Mouse (Mus musculus): ENCODE data around the gene Tenm3. TPM values are rescaled to one million over a fixed set of nuclear protein-coding genes. Genes with fewer than 3 reads are reported as not detected.

Gene Tenm3
- total and polyA plus RNA-seq, 3 experiments = 0.01 to 0.11 TPM; not detected in 1

DNA sequence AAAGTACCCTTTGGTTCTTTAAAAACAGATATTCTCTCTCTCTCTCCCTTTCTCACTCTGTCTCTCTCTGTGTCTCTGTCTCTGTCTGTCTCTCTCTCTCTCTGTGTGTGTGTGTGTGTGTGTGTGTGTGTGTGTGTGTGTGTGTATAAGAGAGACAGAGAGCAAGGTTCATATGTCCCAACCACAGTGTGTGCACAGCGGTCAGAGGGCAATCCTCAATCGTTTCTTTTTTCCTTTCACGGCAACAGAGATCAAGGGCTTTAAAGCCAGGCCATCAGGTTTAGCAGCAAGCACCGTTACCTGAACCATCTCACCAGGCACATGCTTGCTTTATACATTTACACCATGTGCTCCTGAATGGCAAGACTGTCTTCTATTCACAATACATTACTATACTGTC is 110.7 kb downstream of the Tenm3 start:
- H3K4me3 ChIP-seq (ENCODE audit: low read depth, low read length) = no peak overlapping the region
- H3K27me3 ChIP-seq (ENCODE audit: insufficient read depth, low read length) = no peaks in the 10 kb centered on the region
- DNase-seq (ENCODE audit: low spot score) = no peak
- ATAC-seq (ENCODE audit: extremely low read depth, insufficient number of reproducible peaks, low FRiP score, poor library complexity, severe bottlenecking) = no peak
- TF ChIP-seq GATA2 (IDR thresholded peaks at IDR 0.05; ENCODE audit: borderline replicate concordance, low read depth, low read length) (no peak), POLR2AphosphoS5 (IDR thresholded peaks at IDR 0.05; ENCODE audit: insufficient replicate concordance, low read depth, low read length) (no peak), GATA1 (IDR thresholded peaks at IDR 0.05; ENCODE audit: borderline replicate concordance, low read length) (no peak), CTCF (IDR thresholded peaks at IDR 0.05; ENCODE audit: low read depth, low read length) (no peak), TAL1 (conservative IDR thresholded peaks at IDR 0.05; ENCODE audit: low read depth, low read length) (no peak)
- no peaks in the 10 kb centered on the region for H3K36me3 ChIP-seq (replicated peaks)
- H3K4me1 ChIP-seq (ENCODE audit: insufficient read depth, low read depth, low read length) = no peaks in the 10 kb centered on the region
- H3K9me3 ChIP-seq (replicated peaks) = peaks cover 47% of the 10 kb centered on the region

DNA sequence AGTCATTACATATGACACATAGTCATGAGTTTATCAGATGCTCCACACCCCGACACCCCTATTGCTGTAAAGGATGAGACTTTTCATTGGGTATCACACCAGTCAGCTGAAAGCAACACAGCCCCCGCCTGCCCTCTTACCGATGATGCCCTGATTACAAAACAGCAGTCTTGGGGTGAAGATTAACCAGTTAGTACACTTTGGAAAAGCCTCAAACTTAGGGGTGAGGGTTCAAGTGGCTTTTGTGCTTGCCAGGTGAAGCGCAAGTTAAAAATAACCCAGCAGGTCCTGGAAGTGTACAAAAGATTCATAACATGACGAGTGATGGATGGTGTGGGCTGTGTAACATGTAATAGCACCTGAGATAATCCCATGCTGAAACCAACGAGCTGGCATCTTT is 113.0 kb downstream of the Tenm3 start:
- no peaks in the 10 kb centered on the region for H3K36me3 ChIP-seq (replicated peaks)
- H3K4me3 ChIP-seq (ENCODE audit: low read depth, low read length) = no peak overlapping the region
- ATAC-seq (ENCODE audit: extremely low read depth, insufficient number of reproducible peaks, low FRiP score, poor library complexity, severe bottlenecking) (no peak), DNase-seq (ENCODE audit: low spot score) (no peak)
- peaks cover 46% of the 10 kb centered on the region for H3K9me3 ChIP-seq (replicated peaks)
- no peaks in the 10 kb centered on the region for H3K27me3 ChIP-seq (ENCODE audit: insufficient read depth, low read length)
- TF ChIP-seq GATA1 (IDR thresholded peaks at IDR 0.05; ENCODE audit: borderline replicate concordance, low read length) (no peak), GATA2 (IDR thresholded peaks at IDR 0.05; ENCODE audit: borderline replicate concordance, low read depth, low read length) (no peak), POLR2AphosphoS5 (IDR thresholded peaks at IDR 0.05; ENCODE audit: insufficient replicate concordance, low read depth, low read length) (no peak), TAL1 (conservative IDR thresholded peaks at IDR 0.05; ENCODE audit: low read depth, low read length) (no peak), CTCF (IDR thresholded peaks at IDR 0.05; ENCODE audit: low read depth, low read length) (no peak)
- no peaks in the 10 kb centered on the region for H3K4me1 ChIP-seq (ENCODE audit: insufficient read depth, low read depth, low read length)

DNA sequence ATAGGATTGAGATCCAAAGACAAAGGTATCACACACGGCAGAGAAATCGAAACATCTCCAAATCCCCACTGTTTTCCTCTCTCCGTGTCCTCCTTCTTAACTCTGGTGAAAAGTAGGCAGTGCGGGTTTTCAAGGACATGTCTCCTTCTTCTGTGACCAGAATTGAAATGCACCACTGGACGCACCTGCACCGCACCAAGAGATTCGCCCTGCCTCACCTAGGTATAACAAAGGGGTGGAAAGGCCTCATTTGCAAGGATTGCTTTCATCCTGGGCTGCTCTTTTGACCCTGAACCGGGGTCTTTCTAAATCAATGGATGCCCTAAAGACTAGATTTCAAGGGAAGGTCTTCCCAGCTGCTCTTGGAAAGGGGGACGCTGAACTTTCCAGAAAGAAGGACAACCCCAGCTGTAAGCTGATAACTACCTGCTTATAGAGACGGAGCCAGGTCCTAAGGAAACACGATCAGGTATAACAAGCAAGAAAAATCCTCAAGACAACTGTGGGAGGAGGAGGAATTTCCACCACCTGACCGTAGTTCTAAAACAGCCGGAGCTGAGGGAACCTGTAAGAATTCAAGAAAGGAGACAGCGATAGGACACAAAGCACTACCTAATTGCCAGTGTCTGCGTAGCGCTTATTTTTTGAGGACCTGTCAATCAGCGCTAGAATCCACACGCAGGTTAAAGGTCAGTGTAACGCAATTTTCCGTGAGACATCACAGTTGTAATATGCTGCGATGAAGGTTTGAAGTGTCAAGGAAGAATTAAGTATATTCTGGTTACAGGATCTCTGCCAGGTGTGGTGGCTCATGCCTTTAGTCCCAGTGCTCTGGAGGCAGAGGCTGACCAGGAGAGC is 114.7 kb downstream of the Tenm3 start:
- peaks cover 46% of the 10 kb centered on the region for H3K9me3 ChIP-seq (replicated peaks)
- no peaks in the 10 kb centered on the region for H3K36me3 ChIP-seq (replicated peaks)
- no peak overlapping the region for H3K4me3 ChIP-seq (ENCODE audit: low read depth, low read length)
- H3K4me1 ChIP-seq (ENCODE audit: insufficient read depth, low read depth, low read length) = no peaks in the 10 kb centered on the region
- TF ChIP-seq POLR2AphosphoS5 (IDR thresholded peaks at IDR 0.05; ENCODE audit: insufficient replicate concordance, low read depth, low read length) = no peak
- TF ChIP-seq GATA1 (IDR thresholded peaks at IDR 0.05; ENCODE audit: borderline replicate concordance, low read length) = no peak
- no peaks in the 10 kb centered on the region for H3K27me3 ChIP-seq (ENCODE audit: insufficient read depth, low read length)
- DNase-seq (ENCODE audit: low spot score) = no peak
- no peak for ATAC-seq (ENCODE audit: extremely low read depth, insufficient number of reproducible peaks, low FRiP score, poor library complexity, severe bottlenecking)

DNA sequence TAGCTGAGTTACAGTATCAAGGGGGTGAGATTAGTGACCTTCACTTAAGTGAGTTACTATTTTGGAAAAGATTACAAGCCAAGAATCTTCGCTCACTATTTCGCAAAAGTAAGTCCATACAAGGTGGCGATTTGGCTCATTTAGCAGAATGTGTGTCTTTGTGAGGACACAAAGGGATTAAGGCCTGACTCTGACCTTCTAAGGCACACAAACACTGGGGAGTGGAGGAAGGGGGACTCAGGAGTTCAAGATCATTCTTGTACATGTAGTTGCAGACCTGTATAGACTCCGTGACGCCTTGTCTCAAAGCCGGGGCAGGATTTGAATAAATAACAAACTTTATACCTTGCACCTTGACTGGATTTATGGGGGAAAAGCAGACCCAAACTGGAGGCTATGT is 115.7 kb downstream of the Tenm3 start:
- DNase-seq (ENCODE audit: low spot score) (no peak), ATAC-seq (ENCODE audit: extremely low read depth, insufficient number of reproducible peaks, low FRiP score, poor library complexity, severe bottlenecking) (no peak)
- Histone ChIP-seq H3K4me1 (ENCODE audit: insufficient read depth, low read depth, low read length) (no peaks in the 10 kb centered on the region), H3K36me3 (replicated peaks) (no peaks in the 10 kb centered on the region), H3K9me3 (replicated peaks) (peaks cover 38% of the 10 kb centered on the region), H3K4me3 (ENCODE audit: low read depth, low read length) (no peak overlapping the region), H3K27me3 (ENCODE audit: insufficient read depth, low read length) (no peaks in the 10 kb centered on the region)
- TF ChIP-seq GATA2 (IDR thresholded peaks at IDR 0.05; ENCODE audit: borderline replicate concordance, low read depth, low read length) (no peak), GATA1 (IDR thresholded peaks at IDR 0.05; ENCODE audit: borderline replicate concordance, low read length) (no peak), CTCF (IDR thresholded peaks at IDR 0.05; ENCODE audit: low read depth, low read length) (no peak), TAL1 (conservative IDR thresholded peaks at IDR 0.05; ENCODE audit: low read depth, low read length) (no peak), POLR2AphosphoS5 (IDR thresholded peaks at IDR 0.05; ENCODE audit: insufficient replicate concordance, low read depth, low read length) (no peak)

DNA sequence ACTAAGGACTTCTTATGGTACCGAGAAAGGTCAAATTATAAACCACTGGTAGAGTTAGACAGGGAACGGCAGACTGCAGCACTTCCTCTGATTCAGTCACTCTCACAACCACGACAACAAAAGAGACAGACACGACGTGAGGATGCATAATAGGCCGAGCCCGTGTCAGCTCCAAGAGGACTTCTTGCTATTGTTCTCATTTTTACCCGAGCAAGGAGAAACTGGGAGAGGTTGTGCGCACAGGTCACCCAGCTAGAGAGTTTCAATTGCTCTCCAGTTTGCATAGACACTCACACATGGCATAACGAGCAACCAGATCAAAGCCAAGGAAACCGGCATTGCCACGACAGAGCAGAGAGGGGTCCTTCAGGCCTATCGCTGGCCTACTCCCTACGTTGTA is 121.0 kb downstream of the Tenm3 start:
- TF ChIP-seq GATA1 (IDR thresholded peaks at IDR 0.05; ENCODE audit: borderline replicate concordance, low read length) = no peak
- DNase-seq (ENCODE audit: low spot score) = no peak
- ATAC-seq (ENCODE audit: extremely low read depth, insufficient number of reproducible peaks, low FRiP score, poor library complexity, severe bottlenecking) = no peak
- H3K9me3 ChIP-seq (replicated peaks) = peaks cover 31% of the 10 kb centered on the region
- no peaks in the 10 kb centered on the region for H3K27me3 ChIP-seq (ENCODE audit: insufficient read depth, low read length)
- H3K36me3 ChIP-seq (replicated peaks) = no peaks in the 10 kb centered on the region
- H3K4me1 ChIP-seq (ENCODE audit: insufficient read depth, low read depth, low read length) = no peaks in the 10 kb centered on the region
- no peak overlapping the region for H3K4me3 ChIP-seq (ENCODE audit: low read depth, low read length)

DNA sequence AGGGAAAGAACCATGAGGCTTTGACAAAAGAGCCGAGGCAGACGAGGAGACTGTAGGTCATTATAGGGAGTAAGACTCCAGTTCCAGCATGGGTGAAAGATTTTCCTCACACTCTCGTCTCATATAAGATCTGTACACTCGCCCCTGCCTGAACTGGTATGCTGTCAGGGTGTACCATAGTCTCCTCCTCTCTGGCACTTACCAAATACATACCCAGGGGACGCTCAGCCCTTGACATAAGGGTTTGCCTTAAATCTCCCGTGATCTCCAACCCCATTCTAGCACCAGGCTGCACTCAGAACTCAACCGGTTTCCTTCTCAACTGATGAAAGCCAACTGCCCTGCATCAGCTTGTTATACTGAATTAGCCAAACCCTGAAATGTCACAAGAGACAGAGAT is 121.4 kb downstream of the Tenm3 start:
- H3K36me3 ChIP-seq (replicated peaks) = no peaks in the 10 kb centered on the region
- DNase-seq (ENCODE audit: low spot score) = no peak
- peaks cover 31% of the 10 kb centered on the region for H3K9me3 ChIP-seq (replicated peaks)
- no peaks in the 10 kb centered on the region for H3K4me1 ChIP-seq (ENCODE audit: insufficient read depth, low read depth, low read length)
- H3K27me3 ChIP-seq (ENCODE audit: insufficient read depth, low read length) = no peaks in the 10 kb centered on the region
- TF ChIP-seq TAL1 (conservative IDR thresholded peaks at IDR 0.05; ENCODE audit: low read depth, low read length) (no peak), GATA1 (IDR thresholded peaks at IDR 0.05; ENCODE audit: borderline replicate concordance, low read length) (no peak), CTCF (IDR thresholded peaks at IDR 0.05; ENCODE audit: low read depth, low read length) (no peak), GATA2 (IDR thresholded peaks at IDR 0.05; ENCODE audit: borderline replicate concordance, low read depth, low read length) (no peak), POLR2AphosphoS5 (IDR thresholded peaks at IDR 0.05; ENCODE audit: insufficient replicate concordance, low read depth, low read length) (no peak)
- no peak for ATAC-seq (ENCODE audit: extremely low read depth, insufficient number of reproducible peaks, low FRiP score, poor library complexity, severe bottlenecking)
- no peak overlapping the region for H3K4me3 ChIP-seq (ENCODE audit: low read depth, low read length)

All from G1E (cell line).